Mouse (Mus musculus) cerebellum, adult 2 months (tissue): ENCODE measurements around the gene Galnt17. TPM values are rescaled to one million over a fixed set of nuclear protein-coding genes. Genes with fewer than 3 reads are reported as not detected.
A peak's percentile ranks its signal among the peaks of the same experiment; 100 is the strongest.

Source experiments
- DNase-seq, 2 experiments: peaks; one replicate each; pipeline ENCODE4 v3.0.0; 2021
- H3K27ac ChIP-seq: fragments of 200-500 bp; 2 replicates; pipeline ENCODE4 v1.5.1; 2012; ENCODE audit warnings: low read length, control low read depth, inconsistent platforms; ENCODE audit not compliant: insufficient read depth
- H3K27me3 ChIP-seq: fragments of 200-500 bp; 2 replicates; pipeline ENCODE4 v1.6.1; 2012; ENCODE audit warnings: inconsistent platforms, mild to moderate bottlenecking, low read length, moderate library complexity; ENCODE audit not compliant: control insufficient read depth, insufficient read depth
- H3K4me1 ChIP-seq: fragments of 200-500 bp; 2 replicates; pipeline ENCODE4 v1.6.1; 2011; ENCODE audit warnings: low read length; ENCODE audit not compliant: control insufficient read depth, insufficient read depth
- H3K4me3 ChIP-seq: fragments of 200-500 bp; replicated peaks from 2 replicates; pipeline ENCODE3; 2011; ENCODE audit warnings: mild to moderate bottlenecking, low read depth, low read length, control low read depth; ENCODE audit not compliant: insufficient read depth
- CTCF ChIP-seq: fragments of 200-500 bp; IDR thresholded peaks from 2 replicates; pipeline ENCODE4 v1.5.1; 2011; ENCODE audit warnings: low read depth, mild to moderate bottlenecking, control low read depth, low read length, moderate library complexity, borderline replicate concordance; ENCODE audit not compliant: insufficient read depth
- POLR2A ChIP-seq: fragments of 200-500 bp; IDR thresholded peaks from 2 replicates; pipeline ENCODE4 v1.6.1; 2011; ENCODE audit warnings: low read length, control low read depth, borderline replicate concordance; ENCODE audit not compliant: insufficient read depth
- WGBS: fragments of 180-500 bp; shearing (Covaris S2); methylation state at CpG from one replicate; pipeline ENCODE4 v1.1.7; 2018; 5-methylcytosine and 5-hydroxymethylcytosine counted together
- polyA plus RNA-seq: library from polyadenylated mRNA; depleted of rRNA; stranded (reverse); fragments of >200 nt; gene quantifications from 2 replicates; pipeline ENCODE4 v1.2.3, GENCODE M21; 2012

Gene Galnt17
- polyA plus RNA-seq, 1 experiment: 22.2 TPM

DNA sequence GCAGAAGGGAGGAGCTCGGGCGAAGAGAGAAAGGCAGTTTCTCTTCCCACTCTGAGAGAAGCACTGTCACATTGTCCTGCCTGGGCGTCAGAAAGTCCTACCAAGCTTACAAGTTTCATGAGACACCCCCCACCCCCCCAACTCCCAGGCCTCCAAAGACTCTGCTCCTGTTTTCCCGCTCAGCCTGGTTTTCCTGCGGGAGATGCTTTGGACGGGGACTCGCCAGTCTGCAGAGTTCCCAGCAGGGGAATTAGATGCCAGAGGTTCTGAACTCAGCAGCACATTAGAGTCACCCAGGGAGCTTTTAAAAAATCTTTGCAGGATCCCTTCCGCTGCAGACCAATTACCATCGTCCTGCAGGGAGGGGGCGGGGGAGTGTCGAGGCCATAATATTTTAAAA lies 456.1 kb downstream of the Galnt17 start:
- H3K4me3 ChIP-seq: no peak overlapping the region
- H3K27me3 ChIP-seq: no peaks in the 10 kb centered on the region
- no peaks in the 10 kb centered on the region for H3K4me1 ChIP-seq
- DNase-seq: no peak
- H3K27ac ChIP-seq: no peak overlapping the region
- TF ChIP-seq POLR2A: no peak
- no peak for TF ChIP-seq CTCF
- WGBS: 55% methylated on average over 11 of the region's 11 CpGs

GRCm38 (mm10) chr5:130849610-130850009 lies 458.7 kb downstream of the Galnt17 start:
- Histone ChIP-seq H3K4me1 (no peaks in the 10 kb centered on the region), H3K27ac (no peak overlapping the region), H3K4me3 (no peak overlapping the region), H3K27me3 (no peaks in the 10 kb centered on the region)
- DNase-seq: no peak
- 62% methylated on average over 4 of the region's 4 CpGs for WGBS
- TF ChIP-seq CTCF (no peak), POLR2A (no peak)

- 88% methylated on average over 6 of the region's 6 CpGs for WGBS
- Histone ChIP-seq H3K27me3 (no peaks in the 10 kb centered on the region), H3K4me3 (no peak overlapping the region), H3K4me1 (no peaks in the 10 kb centered on the region; the same call in 1 of the 2 replicates), H3K27ac (no peak overlapping the region)
- TF ChIP-seq CTCF: no peak
- no peak for TF ChIP-seq POLR2A
- no peak for DNase-seq
These were observed 459.7 kb downstream of the Galnt17 start for GRCm38 (mm10) chr5:130848562-130848961.

DNA sequence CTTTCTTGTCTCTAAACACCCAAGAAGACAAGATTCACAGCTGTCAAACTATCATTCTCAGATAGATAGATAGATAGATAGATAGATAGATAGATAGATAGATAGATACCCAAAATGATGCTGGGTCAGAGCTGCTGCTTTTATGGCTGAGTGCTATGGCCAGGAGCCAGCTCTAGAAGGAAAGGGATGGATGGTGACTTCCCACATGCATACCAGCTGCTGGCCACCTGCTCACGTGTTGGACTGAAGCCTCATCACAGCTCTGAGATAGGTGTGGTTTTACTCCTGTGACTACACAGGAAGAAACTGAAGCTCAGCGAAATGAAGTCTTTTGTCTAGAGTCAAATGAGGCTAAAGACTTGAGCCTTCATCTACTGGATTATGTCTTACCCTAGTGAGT lies 482.5 kb downstream of the Galnt17 start:
- Histone ChIP-seq H3K4me3 (no peak overlapping the region), H3K27ac (no peak overlapping the region), H3K27me3 (no peaks in the 10 kb centered on the region), H3K4me1 (peaks cover 11% of the 10 kb centered on the region)
- peak in 1 of 2 experiments; percentile 56 for DNase-seq
- TF ChIP-seq POLR2A (no peak), CTCF (no peak)
- WGBS: 30% methylated on average over 2 of the region's 2 CpGs
